Mouse (Mus musculus): ENCODE results near the gene Igf1r. TPM values are rescaled to one million over a fixed set of nuclear protein-coding genes. Genes with fewer than 3 reads are reported as not detected.

Igf1r gene
- polyA plus RNA-seq, 1 experiment from 2014 or later: 18.1 TPM

DNA sequence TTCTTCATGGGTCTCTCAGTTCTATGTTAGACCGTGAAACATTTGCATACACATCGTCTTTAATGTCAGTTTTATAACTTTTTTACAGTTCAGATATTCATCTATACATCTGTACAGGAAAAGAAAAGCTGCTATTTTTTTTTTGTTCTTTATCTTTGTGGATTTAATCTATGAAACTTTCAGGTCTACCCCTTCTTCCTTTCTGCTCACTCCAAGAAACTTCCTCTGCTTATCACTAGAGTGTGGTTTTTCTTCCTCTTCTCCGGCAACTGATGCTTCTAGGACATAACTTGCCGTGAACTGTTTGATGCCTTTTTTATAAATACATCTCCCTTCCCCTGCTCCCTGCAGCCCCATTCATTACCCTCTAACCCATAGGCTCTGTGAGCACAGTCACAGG, 275.0 kb downstream of the Igf1r start:
- TF ChIP-seq CTCF (IDR thresholded peaks at IDR 0.05; ENCODE audit: low read depth): no peak
- H3K9me3 ChIP-seq (replicated peaks; ENCODE audit: low read length): no peaks in the 10 kb centered on the region
- DNase-seq (ENCODE audit: low spot score) (no peak), ATAC-seq (replicated peaks; ENCODE audit: low FRiP score, low read depth) (no peak)
- WGBS: 81% methylated on average over 4 of the region's 4 CpGs
- H3K4me3 ChIP-seq (replicated peaks; ENCODE audit: low read depth, low read length): no peak overlapping the region
- no peak overlapping the region for H3K9ac ChIP-seq (ENCODE audit: low read depth, low read length)
- H3K4me1 ChIP-seq (replicated peaks; ENCODE audit: insufficient read depth, low read length): 0 out of 2 replicates have a peak, but pooled peaks cover 4% of the 10 kb centered on the region
- H3K27ac ChIP-seq: no peak overlapping the region
- no peak overlapping the region for H3K4me2 ChIP-seq (ENCODE audit: low read length)
- H3K27me3 ChIP-seq (ENCODE audit: insufficient read depth, low read length): no peaks in the 10 kb centered on the region
- H3K36me3 ChIP-seq (ENCODE audit: insufficient read depth, low read length): peaks cover 39% of the 10 kb centered on the region

DNA sequence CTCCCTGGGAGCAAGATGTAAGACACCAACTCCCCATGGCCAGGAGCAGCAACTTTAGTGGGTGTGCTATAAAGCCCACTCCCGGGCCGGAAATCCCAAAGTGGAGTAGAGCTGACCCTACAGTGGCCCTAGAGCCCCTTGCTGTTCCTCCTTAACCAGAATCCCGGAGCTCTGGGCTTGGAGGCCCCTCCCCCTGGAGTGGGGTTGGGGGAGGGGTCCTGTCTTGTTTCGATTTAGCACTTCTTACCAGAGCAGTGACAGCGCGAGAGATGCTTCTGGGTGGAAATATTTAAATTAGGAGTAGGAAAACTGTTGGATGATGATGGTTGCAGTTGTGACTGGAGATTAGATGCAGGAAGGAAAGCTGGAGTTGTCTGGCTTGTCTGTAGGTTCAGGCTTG, 275.9 kb downstream of the Igf1r start:
- no peak overlapping the region for H3K27ac ChIP-seq
- no peak overlapping the region for H3K9ac ChIP-seq (ENCODE audit: low read depth, low read length)
- no peak overlapping the region for H3K4me2 ChIP-seq (ENCODE audit: low read length)
- 47% methylated on average over 6 of the region's 6 CpGs for WGBS
- H3K4me3 ChIP-seq (replicated peaks; ENCODE audit: low read depth, low read length): no peak overlapping the region
- no peaks in the 10 kb centered on the region for H3K27me3 ChIP-seq (ENCODE audit: insufficient read depth, low read length)
- TF ChIP-seq CTCF (IDR thresholded peaks at IDR 0.05; ENCODE audit: low read depth): no peak
- peaks cover 39% of the 10 kb centered on the region for H3K36me3 ChIP-seq (ENCODE audit: insufficient read depth, low read length)
- ATAC-seq (replicated peaks; ENCODE audit: low FRiP score, low read depth): no peak
- no peak for DNase-seq (ENCODE audit: low spot score)
- no peaks in the 10 kb centered on the region for H3K9me3 ChIP-seq (replicated peaks; ENCODE audit: low read length)
- 0 out of 2 replicates have a peak, but pooled peaks cover 4% of the 10 kb centered on the region for H3K4me1 ChIP-seq (replicated peaks; ENCODE audit: insufficient read depth, low read length)

DNA sequence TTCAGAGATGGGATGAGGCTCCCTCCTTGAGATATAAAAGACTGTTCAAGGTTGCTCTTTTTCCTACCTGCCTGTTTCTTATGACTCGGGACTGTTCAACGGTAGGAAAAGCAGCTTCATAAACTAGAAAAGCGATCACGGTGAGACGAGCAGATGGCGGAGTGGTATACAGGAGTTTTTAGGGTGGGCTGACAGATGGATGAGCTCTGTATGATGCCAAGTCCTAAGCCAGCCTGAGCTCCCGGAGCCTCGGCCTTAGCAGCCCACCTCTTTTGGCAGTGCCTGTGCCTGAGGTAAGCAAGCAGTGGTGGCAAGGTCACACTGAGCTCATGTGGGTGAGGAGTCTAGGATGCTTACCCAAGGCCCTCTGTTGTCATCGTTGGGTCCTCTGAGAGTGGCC, 278.2 kb downstream of the Igf1r start:
- no peak for ATAC-seq (replicated peaks; ENCODE audit: low FRiP score, low read depth)
- DNase-seq (ENCODE audit: low spot score): no peak

DNA sequence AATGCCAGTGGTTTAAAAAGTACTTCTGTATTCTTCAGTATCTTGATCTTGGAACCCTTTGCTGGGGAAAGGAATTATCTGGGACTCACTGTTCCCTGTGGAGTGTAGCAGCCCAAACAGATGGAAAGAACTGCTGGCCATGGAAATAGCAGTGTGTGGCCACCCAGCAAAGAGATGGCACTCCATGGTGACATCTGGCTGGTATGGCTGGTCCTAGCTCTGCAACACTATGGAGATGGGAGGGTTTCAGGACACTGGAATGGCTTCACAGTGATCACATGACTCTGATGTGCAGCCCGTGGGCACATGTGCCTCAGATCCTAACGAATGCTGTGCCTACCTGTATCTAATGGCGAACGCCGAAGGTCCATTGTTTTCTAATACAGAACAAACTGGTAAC, 279.9 kb downstream of the Igf1r start:
- ATAC-seq (replicated peaks; ENCODE audit: low FRiP score, low read depth) (no peak), DNase-seq (ENCODE audit: low spot score) (no peak)
- no peak overlapping the region for H3K4me2 ChIP-seq (ENCODE audit: low read length)
- peaks cover 17% of the 10 kb centered on the region; the same call in 1 of the 2 replicates for H3K36me3 ChIP-seq (ENCODE audit: insufficient read depth, low read length)
- no peaks in the 10 kb centered on the region for H3K9me3 ChIP-seq (replicated peaks; ENCODE audit: low read length)
- H3K9ac ChIP-seq (ENCODE audit: low read depth, low read length): no peak overlapping the region
- 0 out of 2 replicates have a peak, but pooled peaks cover 6% of the 10 kb centered on the region for H3K4me1 ChIP-seq (replicated peaks; ENCODE audit: insufficient read depth, low read length)
- H3K27me3 ChIP-seq (ENCODE audit: insufficient read depth, low read length): no peaks in the 10 kb centered on the region
- no peak overlapping the region for H3K27ac ChIP-seq
- 94% methylated on average over 5 of the region's 5 CpGs for WGBS
- no peak overlapping the region for H3K4me3 ChIP-seq (replicated peaks; ENCODE audit: low read depth, low read length)
- TF ChIP-seq CTCF (IDR thresholded peaks at IDR 0.05; ENCODE audit: low read depth): no peak

More for the DNA sequence above, 278.2 kb downstream of the Igf1r start:
- no peak overlapping the region for H3K4me3 ChIP-seq (replicated peaks; ENCODE audit: low read depth, low read length)
- peaks cover 33% of the 10 kb centered on the region for H3K36me3 ChIP-seq (ENCODE audit: insufficient read depth, low read length)
- H3K27ac ChIP-seq: no peak overlapping the region
- no peak for TF ChIP-seq CTCF (IDR thresholded peaks at IDR 0.05; ENCODE audit: low read depth)
- H3K27me3 ChIP-seq (ENCODE audit: insufficient read depth, low read length): no peaks in the 10 kb centered on the region
- H3K9ac ChIP-seq (ENCODE audit: low read depth, low read length): no peak overlapping the region
- 91% methylated on average over 9 of the region's 9 CpGs for WGBS
- no peak overlapping the region for H3K4me2 ChIP-seq (ENCODE audit: low read length)
- H3K9me3 ChIP-seq (replicated peaks; ENCODE audit: low read length): no peaks in the 10 kb centered on the region
- H3K4me1 ChIP-seq (replicated peaks; ENCODE audit: insufficient read depth, low read length): 0 out of 2 replicates have a peak, but pooled peaks cover 6% of the 10 kb centered on the region

DNA sequence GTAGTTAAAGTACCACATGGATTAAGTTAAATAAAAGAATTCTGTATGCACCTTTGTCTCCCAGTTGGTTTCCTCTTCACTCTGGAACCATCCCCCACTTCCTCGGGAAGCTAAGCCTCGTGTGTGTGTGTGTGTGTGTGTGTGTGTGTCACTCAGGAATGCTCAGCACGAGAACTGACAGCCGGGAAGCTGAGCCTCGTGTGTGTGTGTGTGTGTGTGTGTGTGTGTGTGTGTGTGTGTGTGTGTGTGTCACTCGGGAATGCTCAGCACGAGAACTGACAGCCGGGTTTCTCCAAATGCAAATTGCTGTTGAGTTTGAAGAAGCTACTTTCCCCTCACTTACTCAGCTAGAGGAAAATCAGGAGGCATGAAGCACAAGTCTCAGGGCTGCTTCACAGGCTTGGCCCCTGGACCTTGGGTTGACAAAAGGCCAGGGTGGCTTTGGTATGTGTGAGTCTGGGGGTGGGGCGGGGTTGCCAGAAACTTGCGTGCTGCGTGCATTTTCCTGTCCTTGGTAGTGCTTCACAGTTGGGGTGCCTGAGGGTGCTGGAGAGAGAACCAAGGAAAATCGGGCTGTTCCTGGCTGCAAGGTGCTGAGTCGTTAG, 281.1 kb downstream of the Igf1r start:
- 22% methylated on average over 13 of the region's 13 CpGs for WGBS
- H3K27ac ChIP-seq: 0 out of 2 replicates have a peak overlapping the region, but pooled peaks have one; percentile 25

DNA sequence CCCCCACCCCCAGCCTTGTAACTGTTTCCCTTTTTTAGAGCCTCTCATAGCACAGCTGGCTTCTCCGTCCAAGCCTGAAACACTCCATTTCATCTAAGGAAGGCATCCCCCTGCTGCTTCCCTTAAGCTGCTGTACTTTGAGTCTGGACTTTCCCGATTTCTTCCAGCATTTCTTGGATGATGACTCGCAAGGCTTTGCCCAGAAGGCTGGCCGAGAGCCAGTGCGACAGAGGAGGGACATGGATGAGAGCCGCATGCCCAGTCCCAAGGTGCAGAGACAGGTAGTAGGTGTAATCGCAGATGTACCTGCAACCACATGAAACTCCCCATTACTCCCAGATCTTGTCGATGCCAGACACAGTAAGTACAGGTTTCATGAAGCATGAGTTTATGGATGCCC, 284.2 kb downstream of the Igf1r start:
- Histone ChIP-seq H3K9ac (ENCODE audit: low read depth, low read length) (no peak overlapping the region), H3K27ac (no peak overlapping the region), H3K4me1 (replicated peaks; ENCODE audit: insufficient read depth, low read length) (0 out of 2 replicates have a peak, but pooled peaks cover 3% of the 10 kb centered on the region), H3K4me2 (ENCODE audit: low read length) (no peak overlapping the region), H3K4me3 (replicated peaks; ENCODE audit: low read depth, low read length) (no peak overlapping the region), H3K27me3 (ENCODE audit: insufficient read depth, low read length) (no peaks in the 10 kb centered on the region), H3K9me3 (replicated peaks; ENCODE audit: low read length) (no peaks in the 10 kb centered on the region), H3K36me3 (ENCODE audit: insufficient read depth, low read length) (no peaks in the 10 kb centered on the region; the same call in 1 of the 2 replicates)
- no peak for DNase-seq (ENCODE audit: low spot score)
- WGBS: 81% methylated on average over 8 of the region's 8 CpGs
- TF ChIP-seq CTCF (IDR thresholded peaks at IDR 0.05; ENCODE audit: low read depth): no peak
- no peak for ATAC-seq (replicated peaks; ENCODE audit: low FRiP score, low read depth)

More for the DNA sequence above, 281.1 kb downstream of the Igf1r start:
- no peak overlapping the region for H3K4me3 ChIP-seq (replicated peaks; ENCODE audit: low read depth, low read length)
- H3K9me3 ChIP-seq (replicated peaks; ENCODE audit: low read length): no peaks in the 10 kb centered on the region
- H3K4me2 ChIP-seq (ENCODE audit: low read length): no peak overlapping the region; the same call in 1 of the 2 replicates
- TF ChIP-seq CTCF (IDR thresholded peaks at IDR 0.05; ENCODE audit: low read depth): no peak
- no peak overlapping the region for H3K9ac ChIP-seq (ENCODE audit: low read depth, low read length)
- DNase-seq (ENCODE audit: low spot score): peak; percentile 75
- no peaks in the 10 kb centered on the region for H3K27me3 ChIP-seq (ENCODE audit: insufficient read depth, low read length)
- peak; percentile 44; the same call in 1 of the 2 replicates for ATAC-seq (replicated peaks; ENCODE audit: low FRiP score, low read depth)
- H3K36me3 ChIP-seq (ENCODE audit: insufficient read depth, low read length): peaks cover 12% of the 10 kb centered on the region; the same call in 1 of the 2 replicates
- H3K4me1 ChIP-seq (replicated peaks; ENCODE audit: insufficient read depth, low read length): 0 out of 2 replicates have a peak, but pooled peaks cover 3% of the 10 kb centered on the region
